Mouse (Mus musculus): ENCODE results near the gene Ptprk. TPM values are rescaled to one million over a fixed set of nuclear protein-coding genes. Genes with fewer than 3 reads are reported as not detected.

The Ptprk gene
- polyA plus RNA-seq, 1 experiment from 2014 or later, result not detected

DNA sequence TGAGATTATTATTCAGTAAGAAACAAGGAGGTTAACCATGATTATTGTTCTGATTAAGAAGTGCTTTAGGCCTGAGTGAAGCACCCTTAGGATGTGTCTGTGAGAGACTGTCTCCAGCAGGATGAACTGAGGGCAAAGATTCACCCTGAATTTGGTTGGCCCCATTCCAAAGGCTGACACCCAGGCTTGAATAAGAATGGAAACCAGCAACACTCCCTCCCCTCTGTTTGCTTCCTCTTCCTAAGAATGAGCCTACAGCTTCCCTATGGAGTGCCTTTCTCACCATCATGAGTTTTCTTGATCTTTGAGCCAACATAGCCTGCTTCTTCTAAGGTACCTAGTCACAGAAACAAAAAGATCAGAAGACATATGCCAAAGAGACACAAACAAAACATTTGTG lies 350.8 kb downstream of the Ptprk start:
- no peaks in the 10 kb centered on the region for H3K36me3 ChIP-seq (ENCODE audit: inconsistent target)
- no peak overlapping the region for H3K4me3 ChIP-seq (ENCODE audit: inconsistent target)
- H3K27ac ChIP-seq, result no peak overlapping the region
- no peaks in the 10 kb centered on the region for H3K79me2 ChIP-seq (ENCODE audit: inconsistent target)

DNA sequence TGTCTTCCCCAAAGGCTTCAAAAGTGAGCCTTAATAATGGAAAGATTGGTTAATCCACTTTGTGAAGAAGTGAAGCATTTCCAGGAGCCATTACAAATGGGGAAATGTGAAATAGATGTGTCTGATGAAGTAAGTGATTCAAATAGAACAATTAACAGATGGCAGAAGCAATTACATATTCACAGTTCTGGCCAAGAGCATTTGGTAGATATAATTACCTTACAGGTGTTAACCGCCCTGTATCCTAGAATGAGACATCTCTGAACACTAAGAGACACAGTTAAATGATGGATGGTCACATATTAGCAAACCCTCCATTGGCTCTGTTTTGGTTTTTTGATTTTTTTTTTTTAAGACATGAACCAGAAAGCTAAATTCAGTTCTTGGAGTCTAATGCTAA lies 361.5 kb downstream of the Ptprk start:
- Histone ChIP-seq H3K79me2 (ENCODE audit: inconsistent target) (no peaks in the 10 kb centered on the region), H3K4me3 (ENCODE audit: inconsistent target) (no peak overlapping the region), H3K27ac (no peak overlapping the region), H3K36me3 (ENCODE audit: inconsistent target) (no peaks in the 10 kb centered on the region)
- 92% methylated on average over 1 of the region's 1 CpGs for WGBS (ENCODE audit: missing documents)

DNA sequence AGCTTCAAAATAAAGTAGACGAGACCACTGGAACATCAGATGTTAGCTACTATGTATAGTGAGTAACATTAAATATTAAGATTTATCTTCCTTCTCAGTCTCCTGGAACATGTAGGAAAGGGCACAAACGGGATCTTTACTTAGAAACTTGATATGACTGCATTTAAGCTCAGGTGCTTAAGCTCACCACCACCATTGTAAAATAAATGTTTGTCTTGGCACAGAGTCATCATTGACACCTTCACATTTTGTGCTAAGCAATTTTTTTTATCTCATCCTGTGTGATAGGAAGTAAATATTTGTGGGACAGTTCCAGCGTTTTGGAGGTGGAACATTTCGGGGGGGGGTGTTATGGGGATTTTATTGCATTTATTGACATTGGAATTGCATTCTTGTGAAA lies 375.2 kb downstream of the Ptprk start:
- Histone ChIP-seq H3K4me3 (ENCODE audit: inconsistent target) (no peak overlapping the region), H3K27ac (no peak overlapping the region), H3K36me3 (ENCODE audit: inconsistent target) (no peaks in the 10 kb centered on the region), H3K79me2 (ENCODE audit: inconsistent target) (no peaks in the 10 kb centered on the region)
- 87% methylated on average over 4 of the region's 4 CpGs for WGBS (ENCODE audit: missing documents)

DNA sequence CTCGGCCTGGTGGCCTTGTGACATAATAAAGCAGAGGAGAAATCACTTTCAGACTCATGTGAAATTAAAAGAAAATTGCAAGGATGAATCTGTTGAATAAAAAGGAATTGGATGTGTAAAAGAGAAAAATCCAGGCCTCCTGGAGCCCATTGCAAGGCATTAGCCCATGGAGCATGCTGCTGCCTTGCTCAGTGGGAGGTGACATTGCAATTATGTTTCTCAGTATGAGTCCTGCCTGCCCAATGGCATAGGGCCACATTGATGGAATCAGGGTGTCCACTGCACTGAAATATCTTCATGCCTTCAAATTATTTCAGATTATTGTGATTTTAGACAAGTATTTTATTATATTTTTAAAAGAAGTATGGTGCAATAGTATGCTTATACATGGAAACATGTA lies 376.0 kb downstream of the Ptprk start:
- Histone ChIP-seq H3K27ac (no peak overlapping the region), H3K36me3 (ENCODE audit: inconsistent target) (no peaks in the 10 kb centered on the region), H3K79me2 (ENCODE audit: inconsistent target) (no peaks in the 10 kb centered on the region), H3K4me3 (ENCODE audit: inconsistent target) (no peak overlapping the region)
- 78% methylated on average over 1 of the region's 1 CpGs for WGBS (ENCODE audit: missing documents)

DNA sequence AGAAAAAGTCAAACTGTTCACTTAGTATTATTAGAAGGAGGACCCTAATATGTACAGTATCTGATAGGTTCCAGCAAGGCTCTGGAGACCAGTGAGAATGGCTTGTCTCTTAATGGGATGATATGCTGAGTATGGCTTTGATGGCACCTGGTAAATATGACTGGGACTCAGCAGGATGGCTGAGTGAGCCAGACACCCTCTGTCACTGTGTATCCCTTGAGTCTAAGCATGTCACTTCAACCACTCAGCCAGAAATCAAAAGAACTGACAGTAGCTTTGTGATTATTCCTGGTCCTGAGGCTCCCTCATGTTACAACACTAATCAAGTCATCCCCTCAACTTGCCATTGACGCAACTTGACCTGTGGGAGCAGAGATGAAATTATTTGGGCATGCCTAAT lies 383.4 kb downstream of the Ptprk start:
- Histone ChIP-seq H3K27ac (no peak overlapping the region), H3K4me3 (ENCODE audit: inconsistent target) (no peak overlapping the region), H3K79me2 (ENCODE audit: inconsistent target) (no peaks in the 10 kb centered on the region), H3K36me3 (ENCODE audit: inconsistent target) (no peaks in the 10 kb centered on the region)
- WGBS (ENCODE audit: missing documents), result 100% methylated on average over 1 of the region's 1 CpGs

DNA sequence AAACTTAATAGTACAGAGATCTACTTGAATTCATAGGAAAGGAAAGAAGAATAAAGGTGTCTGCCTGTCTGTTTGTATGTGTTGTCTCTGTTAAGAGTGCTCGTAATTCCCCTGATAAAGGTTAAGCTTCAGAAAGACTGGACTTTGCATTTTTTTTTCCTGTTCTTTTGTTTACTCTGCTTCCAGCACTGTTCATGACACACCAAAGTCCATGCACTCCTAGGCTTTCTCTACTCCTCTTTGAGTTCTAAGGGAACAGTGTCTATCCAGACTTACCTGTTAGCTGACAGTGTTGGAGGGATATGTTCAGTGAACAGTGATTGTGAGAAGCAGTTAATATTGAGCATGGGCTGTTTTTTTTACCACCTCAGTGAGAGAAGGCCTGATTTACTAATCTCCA lies 385.3 kb downstream of the Ptprk start:
- 87% methylated on average over 1 of the region's 1 CpGs for WGBS (ENCODE audit: missing documents)
- Histone ChIP-seq H3K4me3 (ENCODE audit: inconsistent target) (no peak overlapping the region), H3K79me2 (ENCODE audit: inconsistent target) (no peaks in the 10 kb centered on the region), H3K27ac (no peak overlapping the region), H3K36me3 (ENCODE audit: inconsistent target) (no peaks in the 10 kb centered on the region)

DNA sequence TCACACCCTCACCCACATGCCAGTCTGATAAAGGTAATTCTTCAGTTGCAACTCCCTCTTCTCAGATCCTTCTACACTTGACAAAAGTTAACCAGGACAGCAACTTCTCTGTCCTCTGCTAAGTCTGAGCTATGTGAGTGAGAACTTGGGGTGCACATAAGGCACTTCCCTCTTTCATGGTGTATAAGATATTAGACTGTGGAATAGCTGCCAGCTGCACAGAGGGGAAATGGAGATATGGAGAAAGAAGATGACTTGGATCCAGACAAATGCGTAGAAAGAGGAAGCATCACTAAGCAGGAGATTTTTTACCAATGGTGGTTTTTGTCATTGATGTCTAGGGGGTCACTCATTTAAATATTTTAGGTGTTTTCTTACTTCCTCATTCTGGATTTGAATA lies 389.1 kb downstream of the Ptprk start:
- Histone ChIP-seq H3K36me3 (ENCODE audit: inconsistent target) (no peaks in the 10 kb centered on the region), H3K4me3 (ENCODE audit: inconsistent target) (no peak overlapping the region), H3K79me2 (ENCODE audit: inconsistent target) (no peaks in the 10 kb centered on the region), H3K27ac (no peak overlapping the region)
- 0% methylated on average over 1 of the region's 1 CpGs for WGBS (ENCODE audit: missing documents)

DNA sequence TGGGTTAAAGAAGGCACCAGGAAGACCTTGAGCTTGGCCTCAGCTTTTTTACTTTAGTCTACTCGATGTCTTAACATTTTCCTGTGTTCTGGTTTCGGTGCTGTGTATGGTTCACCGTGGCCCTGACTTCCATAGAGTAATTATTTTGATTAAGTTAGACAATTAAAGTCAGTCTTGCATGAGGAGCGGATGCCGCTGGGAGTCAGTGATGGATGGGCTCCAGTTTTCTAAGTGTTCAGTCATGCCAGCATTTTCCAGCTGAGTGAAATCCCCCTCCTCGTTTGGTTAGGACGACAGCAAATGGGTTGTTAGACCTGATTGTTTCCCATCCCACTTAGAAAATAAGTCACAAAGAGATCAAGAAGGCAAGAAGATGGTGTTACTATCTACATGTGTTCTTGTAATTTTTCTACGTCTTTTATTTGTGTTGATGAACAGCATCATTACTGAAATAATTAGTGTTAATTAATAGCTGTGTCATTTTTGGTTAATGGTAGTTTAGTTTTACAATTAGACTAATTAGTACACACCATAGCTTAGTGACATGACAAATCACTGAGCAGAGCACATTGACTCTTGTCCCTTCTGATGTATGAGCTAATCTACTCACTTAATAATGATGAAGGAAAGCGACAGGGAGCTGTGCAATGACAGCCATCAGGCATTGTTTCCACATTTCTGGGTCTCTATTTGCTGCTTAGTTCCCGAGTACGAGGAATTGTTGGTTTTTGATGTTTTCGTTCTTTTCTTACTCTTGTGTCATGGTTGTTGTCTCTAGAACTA lies 390.3 kb downstream of the Ptprk start:
- Histone ChIP-seq H3K79me2 (ENCODE audit: inconsistent target) (no peaks in the 10 kb centered on the region), H3K4me3 (ENCODE audit: inconsistent target) (no peak overlapping the region), H3K27ac (no peak overlapping the region), H3K36me3 (ENCODE audit: inconsistent target) (no peaks in the 10 kb centered on the region)
- 97% methylated on average over 12 of the region's 12 CpGs for WGBS (ENCODE audit: missing documents)

DNA sequence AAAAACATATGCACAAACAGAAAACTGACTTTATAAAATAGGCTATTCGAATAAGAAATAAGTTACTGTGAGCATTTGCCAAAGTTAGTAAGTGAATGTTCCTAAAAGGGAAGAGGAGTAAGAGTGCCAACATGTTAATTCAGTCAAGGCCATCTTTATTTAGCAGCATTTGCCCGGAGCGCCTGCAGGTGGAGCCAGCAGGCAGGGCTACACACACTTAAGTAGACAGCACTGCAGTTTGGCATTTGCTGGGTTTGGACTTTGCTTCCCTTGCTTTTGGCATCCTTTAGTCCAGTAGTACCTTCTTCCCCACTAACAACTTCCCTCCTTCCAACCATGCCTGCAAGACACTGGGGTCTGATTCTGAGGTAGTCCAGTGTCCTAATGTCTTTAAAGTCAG lies 411.0 kb downstream of the Ptprk start:
- Histone ChIP-seq H3K36me3 (ENCODE audit: inconsistent target) (no peaks in the 10 kb centered on the region), H3K27ac (no peak overlapping the region), H3K79me2 (ENCODE audit: inconsistent target) (no peaks in the 10 kb centered on the region), H3K4me3 (ENCODE audit: inconsistent target) (no peak overlapping the region)
- 26% methylated on average over 3 of the region's 3 CpGs for WGBS (ENCODE audit: missing documents)

DNA sequence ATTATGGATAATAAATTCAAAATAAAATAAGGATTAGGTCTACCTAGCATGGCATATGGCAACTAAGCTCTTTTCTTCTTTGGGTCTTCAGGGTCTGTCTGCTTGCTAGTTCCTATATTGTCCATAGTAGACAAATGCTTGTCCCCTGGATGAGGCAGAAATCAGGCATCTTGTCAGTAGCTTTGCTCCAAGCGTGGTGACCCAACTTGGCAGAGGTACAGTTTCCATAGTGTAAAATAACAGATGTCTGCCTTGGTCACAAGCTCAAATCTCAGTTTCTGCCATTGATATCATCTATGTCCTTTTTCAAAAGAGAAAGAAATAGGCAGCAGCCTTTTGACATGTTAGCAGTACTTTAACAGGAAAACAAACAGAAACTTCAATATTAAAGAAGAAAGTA lies 416.4 kb downstream of the Ptprk start:
- 100% methylated on average over 1 of the region's 1 CpGs for WGBS (ENCODE audit: missing documents)
- H3K27ac ChIP-seq, result no peak overlapping the region
- no peak overlapping the region for H3K4me3 ChIP-seq (ENCODE audit: inconsistent target)
- H3K36me3 ChIP-seq (ENCODE audit: inconsistent target), result no peaks in the 10 kb centered on the region
- H3K79me2 ChIP-seq (ENCODE audit: inconsistent target), result no peaks in the 10 kb centered on the region

DNA sequence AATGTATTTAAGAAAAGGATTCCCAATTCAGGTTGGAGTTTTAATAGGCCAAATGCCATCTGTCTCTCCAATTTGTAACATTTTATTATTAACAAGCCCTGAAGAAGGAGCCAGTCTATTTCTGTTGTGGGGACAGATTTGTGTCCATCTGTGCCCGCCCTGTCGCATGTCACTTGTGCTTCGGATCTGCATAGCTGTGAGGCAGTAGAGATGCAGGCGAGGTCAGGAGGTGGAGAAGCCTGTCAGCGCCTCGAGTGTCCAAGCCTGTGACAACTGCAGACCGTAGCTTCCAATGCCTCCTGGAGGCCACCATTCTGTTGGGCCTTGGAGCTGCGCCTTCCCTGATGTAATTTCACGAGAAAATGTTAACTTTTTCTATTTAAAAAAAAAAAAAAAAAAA lies 417.6 kb downstream of the Ptprk start:
- no peak overlapping the region for H3K27ac ChIP-seq
- no peaks in the 10 kb centered on the region for H3K79me2 ChIP-seq (ENCODE audit: inconsistent target)
- WGBS (ENCODE audit: missing documents), result 85% methylated on average over 7 of the region's 9 CpGs
- no peak overlapping the region for H3K4me3 ChIP-seq (ENCODE audit: inconsistent target)
- no peaks in the 10 kb centered on the region for H3K36me3 ChIP-seq (ENCODE audit: inconsistent target)

DNA sequence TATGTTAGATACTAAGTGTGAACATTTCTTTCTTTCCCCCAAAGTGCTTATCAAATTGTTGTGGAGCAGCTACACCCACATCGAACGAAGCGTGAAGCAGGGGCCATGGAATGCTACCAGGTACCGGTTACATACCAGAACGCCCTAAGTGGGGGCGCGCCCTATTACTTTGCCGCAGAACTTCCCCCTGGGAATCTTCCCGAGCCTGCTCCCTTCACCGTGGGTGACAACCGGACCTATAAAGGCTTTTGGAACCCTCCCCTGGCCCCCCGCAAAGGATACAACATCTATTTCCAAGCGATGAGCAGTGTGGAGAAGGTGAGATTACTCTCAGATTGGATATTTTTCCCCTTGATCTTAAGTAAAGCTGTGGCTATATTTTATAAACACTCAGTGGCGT lies 418.2 kb downstream of the Ptprk start:
- 91% methylated on average over 14 of the region's 14 CpGs for WGBS (ENCODE audit: missing documents)
- Histone ChIP-seq H3K79me2 (ENCODE audit: inconsistent target) (no peaks in the 10 kb centered on the region), H3K36me3 (ENCODE audit: inconsistent target) (no peaks in the 10 kb centered on the region), H3K27ac (no peak overlapping the region), H3K4me3 (ENCODE audit: inconsistent target) (no peak overlapping the region)

DNA sequence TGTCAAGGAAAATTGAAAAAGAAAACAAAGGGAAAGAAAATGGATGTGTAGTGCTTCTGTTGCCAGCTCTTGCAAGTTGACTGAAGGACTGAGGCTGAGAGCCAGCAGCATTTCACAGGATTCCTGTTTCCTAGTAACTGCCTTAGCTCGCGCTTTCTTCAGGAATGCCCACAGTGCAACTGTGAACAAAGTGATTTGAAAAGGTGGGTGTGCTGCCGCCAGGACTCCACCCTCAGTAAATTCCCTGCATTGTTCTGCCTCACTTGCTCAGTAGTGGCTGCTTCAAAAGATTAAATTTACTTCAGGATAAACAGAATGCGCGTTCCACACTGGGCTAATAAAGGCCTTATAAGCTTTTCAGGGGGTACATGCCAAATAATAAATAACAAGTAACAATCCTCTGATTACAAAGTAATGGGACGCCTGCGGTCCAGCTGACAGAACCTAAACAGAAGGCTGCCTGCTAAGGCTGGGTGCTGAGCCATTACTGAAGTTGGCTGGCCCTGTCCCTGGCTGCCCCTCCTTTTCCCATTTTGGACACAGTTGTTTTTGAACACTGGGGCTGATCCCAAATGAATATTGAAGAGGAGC lies 418.7 kb downstream of the Ptprk start:
- Histone ChIP-seq H3K27ac (no peak overlapping the region), H3K4me3 (ENCODE audit: inconsistent target) (no peak overlapping the region), H3K79me2 (ENCODE audit: inconsistent target) (no peaks in the 10 kb centered on the region), H3K36me3 (ENCODE audit: inconsistent target) (no peaks in the 10 kb centered on the region)
- 91% methylated on average over 7 of the region's 7 CpGs for WGBS (ENCODE audit: missing documents)

DNA sequence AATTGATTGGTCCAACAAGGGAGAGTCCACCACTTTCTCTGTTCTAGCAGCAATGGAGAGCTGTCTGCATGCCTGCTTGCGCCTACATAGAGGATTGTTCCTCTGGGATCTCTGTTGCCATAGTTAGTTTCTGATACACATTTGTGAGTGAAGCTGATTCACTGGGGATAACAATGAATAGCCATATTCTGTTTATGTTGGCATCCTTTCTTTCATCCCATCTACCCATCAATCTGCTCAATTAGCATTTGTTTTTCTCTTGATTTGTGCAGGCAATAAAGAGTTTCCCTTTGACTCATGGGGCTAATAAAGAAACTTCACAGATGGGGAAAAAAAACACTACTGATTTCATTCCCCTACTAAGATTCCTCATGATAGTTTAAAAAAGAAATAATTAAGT lies 423.2 kb downstream of the Ptprk start:
- Histone ChIP-seq H3K4me3 (ENCODE audit: inconsistent target) (no peak overlapping the region), H3K27ac (no peak overlapping the region), H3K36me3 (ENCODE audit: inconsistent target) (no peaks in the 10 kb centered on the region), H3K79me2 (ENCODE audit: inconsistent target) (no peaks in the 10 kb centered on the region)
- 100% methylated on average over 1 of the region's 1 CpGs for WGBS (ENCODE audit: missing documents)

DNA sequence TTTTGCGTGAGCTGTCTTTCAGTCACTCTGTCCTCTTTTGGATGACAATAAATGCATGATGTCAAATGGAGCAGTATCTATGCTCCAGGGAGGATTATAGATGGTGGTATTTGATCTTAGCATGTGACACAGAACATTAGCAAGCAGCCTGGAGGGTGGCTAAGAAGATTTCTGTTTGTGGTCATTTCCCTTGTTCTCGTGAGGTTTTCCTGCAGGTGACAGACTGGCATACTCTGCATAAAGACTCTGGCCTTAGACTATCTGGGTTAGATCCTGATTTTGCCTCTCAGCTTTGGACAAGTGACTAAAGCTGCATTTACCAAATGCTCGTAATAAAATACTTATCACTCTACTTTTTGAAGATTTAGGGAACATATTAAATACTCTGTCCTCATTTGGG lies 423.9 kb downstream of the Ptprk start:
- H3K36me3 ChIP-seq (ENCODE audit: inconsistent target), result no peaks in the 10 kb centered on the region
- no peaks in the 10 kb centered on the region for H3K79me2 ChIP-seq (ENCODE audit: inconsistent target)
- WGBS (ENCODE audit: missing documents), result 41% methylated on average over 3 of the region's 3 CpGs
- no peak overlapping the region for H3K4me3 ChIP-seq (ENCODE audit: inconsistent target)
- H3K27ac ChIP-seq, result no peak overlapping the region

DNA sequence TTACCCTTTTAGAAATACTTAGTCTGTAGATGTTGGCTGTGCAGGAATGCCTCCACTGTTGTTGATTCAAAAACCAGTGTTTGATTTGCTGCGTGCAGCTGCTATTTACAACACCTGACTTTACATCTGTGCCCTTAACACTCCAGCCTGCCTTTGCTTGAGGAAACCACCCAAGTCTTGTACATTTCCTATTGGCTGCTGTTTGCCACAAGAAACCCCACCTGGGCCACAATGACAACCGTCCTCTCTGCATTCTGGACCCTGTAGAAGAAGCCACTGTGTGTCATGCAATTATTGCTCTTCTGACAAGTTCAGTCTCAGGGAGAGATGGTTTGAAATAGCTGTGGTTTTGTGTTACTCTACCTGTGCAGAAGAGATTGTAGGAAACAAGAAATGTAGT lies 439.0 kb downstream of the Ptprk start:
- 22% methylated on average over 2 of the region's 2 CpGs for whole genome bisulfite sequencing (ENCODE audit: missing documents)
- no peak overlapping the region for H3K4me3 ChIP-seq (ENCODE audit: inconsistent target)
- H3K79me2 ChIP-seq (ENCODE audit: inconsistent target), result no peaks in the 10 kb centered on the region
- H3K36me3 ChIP-seq (ENCODE audit: inconsistent target), result no peaks in the 10 kb centered on the region
- H3K27ac ChIP-seq, result no peak overlapping the region

All from macrophage (primary cell).